Mouse (Mus musculus) layer of hippocampus, postnatal 25 days (tissue): ENCODE data around the gene Hoxa11. TPM values are rescaled to one million over a fixed set of nuclear protein-coding genes. Genes with fewer than 3 reads are reported as not detected.

Source experiments
- microRNA-seq, 2 experiments: library from miRNA; unstranded; fragments of <30 nt; microRNA quantifications; one replicate each; pipeline ENCODE4 v1.2.0; 2021
- total RNA-seq, 2 experiments: library from RNA; stranded (reverse); gene quantifications; 2 replicates each; pipeline ENCODE4 v1.2.3; 2021

The Hoxa11 gene
- total RNA-seq, 2 experiments from 2014 or later: not detected

Small RNAs within 50 kb of the gene (microRNA-seq; reads per million reads assigned to microRNA genes)
- 1.2 to 17.1 reads per million in 2 experiments for gene Mir196b

Other genes starting within 250 kb of the Hoxa11 start
- 10 to 100 TPM; 13.1 to 13.6 TPM for gene Skap2, start 233.3 kb downstream of the Hoxa11 start, total RNA-seq
- gene Hoxa1, start 87.5 kb downstream of the Hoxa11 start, total RNA-seq: not detected
- gene Hoxa2, start 81.0 kb downstream of the Hoxa11 start, total RNA-seq: not detected
- not detected for gene 5730596B20Rik, start 68.3 kb downstream of the Hoxa11 start, total RNA-seq
- not detected for gene Hoxa4, start 54.1 kb downstream of the Hoxa11 start, total RNA-seq
- gene Hoxa5, start 41.2 kb downstream of the Hoxa11 start, total RNA-seq: not detected
- not detected for gene Hoxa6, start 37.1 kb downstream of the Hoxa11 start, total RNA-seq
- gene Hoxa3, start 32.5 kb downstream of the Hoxa11 start, total RNA-seq: not detected
- not detected for gene Gm28308, start 32.5 kb downstream of the Hoxa11 start, total RNA-seq
- not detected for gene Hoxa7, start 24.0 kb downstream of the Hoxa11 start, total RNA-seq
- not detected for gene Hoxa9, start 14.7 kb downstream of the Hoxa11 start, total RNA-seq
- gene Hoxa10, start 5.0 kb downstream of the Hoxa11 start, total RNA-seq: not detected
- gene Hoxa13, start 15.1 kb upstream of the Hoxa11 start, total RNA-seq: not detected
- not detected for gene Evx1, start 67.7 kb upstream of the Hoxa11 start, total RNA-seq